25 mouse cellular contexts compared by ENCODE assay signal in genomic region chr2:125508381-125508780, GRCm38 (mm10). TPM values are rescaled to one million over a fixed set of nuclear protein-coding genes. Genes with fewer than 3 reads are reported as not detected.
DNase-seq lines count a peak whose midpoint lies in the region; ATAC-seq lines count a peak whose summit lies in the region.
"Had no signal": no experiment of that assay in that cellular context is flagged by ENCODE, and none has a peak within 500 bp of the region (broad histone marks: within the 10 kb centered on the region; RNA-seq: fewer than 3 reads in every experiment).

No protein-coding gene starts in this region.

- peaks cover 79% of the 10 kb centered on the region for H3K27me3 ChIP-seq in megakaryocyte, embryonic 14.5 days (replicated peaks)
- H3K27me3 ChIP-seq: embryonic facial prominence, embryonic 13.5 days; embryonic facial prominence, embryonic 15.5 days had no signal

- peak; percentile 92 for DNase-seq in heart, adult 11 months
- DNase-seq in heart, adult 8-10 months (ENCODE audit: low spot score), result no peak
- DNase-seq: adrenal gland, adult 2 months; adrenal gland, postnatal 10 days; adrenal gland, postnatal 25 days; cerebellum, adult 11 months; cerebellum, adult 18-20 months; cerebellum, adult 8-10 months; cerebellum, adult 9-11 months; cerebellum, postnatal 14 days; cerebellum, postnatal 36 days; embryo, embryonic 11 days had no signal

- H3K9me3 ChIP-seq in megakaryocyte, embryonic 14.5 days, result no peaks in the 10 kb centered on the region
- H3K9me3 ChIP-seq: embryonic facial prominence, embryonic 13.5 days; embryonic facial prominence, embryonic 15.5 days; forebrain, embryonic 10.5 days; forebrain, embryonic 12.5 days had no signal

- no peaks in the 10 kb centered on the region for H3K36me3 ChIP-seq in megakaryocyte, embryonic 14.5 days (replicated peaks; ENCODE audit: low read length)
- H3K36me3 ChIP-seq: embryonic facial prominence, embryonic 13.5 days; embryonic facial prominence, embryonic 15.5 days; forebrain, embryonic 10.5 days; forebrain, embryonic 12.5 days had no signal

- peak overlapping the region; percentile 72 for H3K4me3 ChIP-seq in megakaryocyte, embryonic 14.5 days (replicated peaks)
- H3K4me3 ChIP-seq: embryonic facial prominence, embryonic 13.5 days; embryonic facial prominence, embryonic 15.5 days; erythroblast, embryonic 14.5 days; forebrain, embryonic 10.5 days; forebrain, embryonic 12.5 days had no signal

- H3K4me1 ChIP-seq in megakaryocyte, embryonic 14.5 days, result peaks cover 35% of the 10 kb centered on the region

- ATAC-seq in megakaryocyte, adult 5-6 weeks (ENCODE audit: poor library complexity, severe bottlenecking), result no peak
- ATAC-seq in megakaryocyte-erythroid progenitor cell, adult 5-6 weeks (replicated peaks; ENCODE audit: low FRiP score, low TSS enrichment, poor library complexity, severe bottlenecking), result no peak
- ATAC-seq: forebrain, embryonic 14.5 days; forebrain, embryonic 16.5 days had no signal

RNA-seq across cellular contexts. Expression of gene Fbn1, which starts 0.6 kb away (rescaled TPM):
- 10 to 100 TPM; 17.4 to 32.9 (median 23.8) TPM for total RNA-seq in heart, adult 8-10 months (2022)
- not detected in 2 replicates for polyA plus RNA-seq in megakaryocyte, embryonic 14.5 days (2012; ENCODE audit: insufficient read depth, low replicate concordance)
- total RNA-seq in megakaryocyte, adult 5-6 weeks (2015), result 0.16 and 0.18 TPM in 2 replicates
- total RNA-seq in megakaryocyte, adult 5-6 weeks (2017), result 0.37 TPM in 2 replicates
- total RNA-seq in megakaryocyte-erythroid progenitor cell, adult 5-6 weeks (2014; fragmentation: Nextera tagmentation), result not detected in 2 replicates
- not detected in 2 replicates for total RNA-seq in megakaryocyte-erythroid progenitor cell, adult 5-6 weeks (2017)
- total RNA-seq: MEL had no signal
- polyA plus RNA-seq: erythroblast, embryonic 14.5 days had no signal

RNA-seq across cellular contexts. Expression of gene Gm9913, which starts 3.5 kb away (rescaled TPM):
- under 1 TPM; 0.09 to 0.14 (median 0.10) TPM for total RNA-seq in heart, adult 8-10 months (2022)
- not detected in 2 replicates for polyA plus RNA-seq in megakaryocyte, embryonic 14.5 days (2012; ENCODE audit: insufficient read depth, low replicate concordance)
- not detected in 2 replicates for total RNA-seq in megakaryocyte, adult 5-6 weeks (2015)
- not detected in 2 replicates for total RNA-seq in megakaryocyte, adult 5-6 weeks (2017)
- total RNA-seq in megakaryocyte-erythroid progenitor cell, adult 5-6 weeks (2014; fragmentation: Nextera tagmentation), result not detected in 2 replicates
- total RNA-seq in megakaryocyte-erythroid progenitor cell, adult 5-6 weeks (2017), result not detected in 2 replicates
- total RNA-seq: adrenal gland, adult 2 months; adrenal gland, postnatal 25 days; common myeloid progenitor, adult 5-6 weeks; ES-E14; MEL had no signal
- polyA plus RNA-seq: adrenal gland, adult 2 months; erythroblast, embryonic 14.5 days had no signal

Comparison
In these comparisons a context has a peak if more than half of its experiments do, and no peak if none do; other contexts are left out.
1. RNA of gene Fbn1, which starts 0.6 kb away (total RNA-seq): 17.4 to 32.9 TPM in heart, adult 8-10 months; 0.16 to 0.37 TPM in megakaryocyte, adult 5-6 weeks and not detected in megakaryocyte-erythroid progenitor cell, adult 5-6 weeks; every median in the first group is over 10 times any median in the second.